Mouse (Mus musculus) megakaryocyte, embryonic 14.5 days (primary cell): ENCODE data around the gene Fosb.
"Not testable (repeated sequence)": the region's sequence is repeated elsewhere in the genome, so short reads cannot be mapped to it uniquely, and the experiment has no call there.

Source experiments
- FLI1 ChIP-seq: IDR thresholded peaks from 2 replicates; pipeline ENCODE4 v1.6.1; 2012; ENCODE audit warnings: low read length, inconsistent platforms, mixed read lengths
- GATA1 ChIP-seq: IDR thresholded peaks from 3 replicates; pipeline ENCODE4 v1.6.1; 2012; ENCODE audit warnings: mixed read lengths, low read length, inconsistent platforms, borderline replicate concordance

DNA sequence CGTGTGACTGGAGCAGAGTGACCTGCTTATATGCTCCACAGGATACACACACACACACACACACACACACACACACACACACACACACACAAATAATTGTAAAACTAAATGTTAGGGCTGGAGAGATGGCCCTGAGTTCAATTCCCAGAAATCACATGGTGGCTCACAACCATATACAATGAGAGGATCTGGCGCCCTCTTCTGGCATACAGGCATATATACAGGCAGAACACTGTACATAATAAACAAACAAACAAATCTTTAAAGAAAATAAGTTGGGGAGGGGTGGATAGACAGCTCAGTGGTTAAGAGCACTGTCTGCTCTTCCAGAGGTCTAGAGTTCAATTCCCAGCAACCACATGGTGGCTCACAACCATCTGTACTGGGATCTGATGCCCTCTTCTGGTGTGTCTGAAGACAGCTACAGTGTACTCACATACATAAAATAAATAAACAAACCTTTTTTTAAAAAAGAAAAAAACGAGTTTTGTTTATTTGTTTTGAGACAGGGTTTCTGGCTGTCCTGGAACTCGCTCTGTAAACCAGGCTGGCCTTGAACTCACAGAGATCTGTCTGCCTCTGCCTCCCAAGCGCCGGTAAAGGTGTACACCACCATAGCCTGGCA is 28.1 kb downstream of the Fosb start:
- TF ChIP-seq GATA1, FLI1: not testable (repeated sequence)
